Mouse (Mus musculus) yolk sac, embryonic 10.5 days (tissue): ENCODE measurements around the gene Abi3bp.
A peak's percentile ranks its signal among the peaks of the same experiment; 100 is the strongest.

Source experiments
- DNase-seq: peaks from one replicate; pipeline ENCODE4 v3.0.0-alpha.2; 2017; ENCODE audit warnings: low spot score

The Abi3bp gene

GRCm38 (mm10) chr16:56477677-56478574 is at the start of gene Abi3bp:
Abi3bp (plus strand) TSS chr16:56477878.
- DNase-seq: peak; percentile 10

GRCm38 (mm10) chr16:56435293-56436185 is 42.1 kb upstream of the Abi3bp start:
- no peak for DNase-seq

GRCm38 (mm10) chr16:56440243-56440642 is 37.4 kb upstream of the Abi3bp start:
- DNase-seq: no peak

- no peak for DNase-seq
Measured at GRCm38 (mm10) chr16:56441113-56441512, 36.6 kb upstream of the Abi3bp start.

GRCm38 (mm10) chr16:56441658-56442344 is 35.9 kb upstream of the Abi3bp start:
- no peak for DNase-seq

GRCm38 (mm10) chr16:56451482-56451881 is 26.2 kb upstream of the Abi3bp start:
- DNase-seq: no peak

GRCm38 (mm10) chr16:56451923-56452322 is 25.8 kb upstream of the Abi3bp start:
- DNase-seq: no peak

- no peak for DNase-seq
Measured at GRCm38 (mm10) chr16:56458052-56458754, 19.5 kb upstream of the Abi3bp start.

- no peak for DNase-seq
Measured at GRCm38 (mm10) chr16:56473160-56473559, 4.5 kb upstream of the Abi3bp start.

GRCm38 (mm10) chr16:56475676-56476075 is 2.0 kb upstream of the Abi3bp start:
- DNase-seq: no peak

- peak; percentile 23 for DNase-seq
Measured at GRCm38 (mm10) chr16:56478575-56479191, 1.0 kb downstream of the Abi3bp start.

- DNase-seq: no peak
Measured at GRCm38 (mm10) chr16:56483466-56483865, 5.8 kb downstream of the Abi3bp start.

GRCm38 (mm10) chr16:56486461-56486860 is 8.8 kb downstream of the Abi3bp start:
- no peak for DNase-seq

- no peak for DNase-seq
Measured at GRCm38 (mm10) chr16:56490861-56491260, 13.2 kb downstream of the Abi3bp start.

- DNase-seq: no peak
Measured at GRCm38 (mm10) chr16:56495266-56495665, 17.6 kb downstream of the Abi3bp start.

GRCm38 (mm10) chr16:56496743-56497142 is 19.1 kb downstream of the Abi3bp start:
- no peak for DNase-seq

GRCm38 (mm10) chr16:56498680-56499079 is 21.0 kb downstream of the Abi3bp start:
- DNase-seq: no peak

GRCm38 (mm10) chr16:56500441-56500840 is 22.8 kb downstream of the Abi3bp start:
- no peak for DNase-seq

GRCm38 (mm10) chr16:56501101-56501500 is 23.4 kb downstream of the Abi3bp start:
- DNase-seq: no peak

GRCm38 (mm10) chr16:56501513-56501912 is 23.8 kb downstream of the Abi3bp start:
- no peak for DNase-seq

- no peak for DNase-seq
Measured at GRCm38 (mm10) chr16:56502134-56502533, 24.5 kb downstream of the Abi3bp start.
